Mouse (Mus musculus) MEL (cell line): ENCODE data around the gene Vrk2.

Source experiments
- BHLHE40 ChIP-seq: IDR thresholded peaks from 2 replicates; pipeline ENCODE4 v1.6.1; 2012; ENCODE audit warnings: low read depth, mild to moderate bottlenecking, inconsistent platforms, low read length, improper control_type of control experiment, borderline replicate concordance
- CHD2 ChIP-seq: IDR thresholded peaks from 2 replicates; pipeline ENCODE4 v1.6.1; 2011; ENCODE audit warnings: low read length, improper control_type of control experiment
- CTCF ChIP-seq, 3 experiments: IDR thresholded peaks in 2 of 3; conservative IDR thresholded peaks in 1 of 3; 2 replicates each; pipeline ENCODE4 v1.5.1; 2011 to 2012; ENCODE audit warnings: low read length in 3 of 3, low read depth in 2 of 3, mild to moderate bottlenecking in 2 of 3, improper control_type of control experiment in 1 of 3, inconsistent platforms in 1 of 3, mixed read lengths in 1 of 3, moderate library complexity in 1 of 3; ENCODE audit not compliant: control insufficient read depth in 1 of 3, insufficient read depth in 1 of 3, poor library complexity in 1 of 3, severe bottlenecking in 1 of 3
- ELF1 ChIP-seq: IDR thresholded peaks from 2 replicates; pipeline ENCODE4 v1.6.1; 2014; ENCODE audit warnings: low read depth, mild to moderate bottlenecking, inconsistent platforms, low read length, improper control_type of control experiment, moderate library complexity
- GATA1 ChIP-seq: IDR thresholded peaks from 2 replicates; pipeline ENCODE4 v1.6.1; 2011; ENCODE audit warnings: low read depth, low read length, improper control_type of control experiment
- HCFC1 ChIP-seq: IDR thresholded peaks from 2 replicates; pipeline ENCODE4 v1.6.1; 2012; ENCODE audit warnings: low read depth, mild to moderate bottlenecking, inconsistent platforms, low read length, improper control_type of control experiment, moderate library complexity
- KAT2A ChIP-seq: conservative IDR thresholded peaks from 2 replicates; pipeline ENCODE4 v1.6.1; 2012; ENCODE audit warnings: low read depth, low read length, improper control_type of control experiment, inconsistent platforms
- MAZ ChIP-seq: IDR thresholded peaks from 2 replicates; pipeline ENCODE4 v1.6.1; 2012; ENCODE audit warnings: low read depth, mild to moderate bottlenecking, inconsistent platforms, low read length, improper control_type of control experiment
- MYC ChIP-seq: IDR thresholded peaks from 2 replicates; pipeline ENCODE4 v1.6.1; 2011; ENCODE audit warnings: low read depth, mild to moderate bottlenecking, low read length, improper control_type of control experiment, moderate library complexity
- NELFE ChIP-seq: IDR thresholded peaks from 2 replicates; pipeline ENCODE4 v1.6.1; 2011; ENCODE audit warnings: low read depth, low read length, improper control_type of control experiment
- POLR2A ChIP-seq, 2 experiments: IDR thresholded peaks; 2 replicates each; pipeline ENCODE4 v1.6.1; 2011 to 2012; ENCODE audit warnings: low read length in 2 of 2, mild to moderate bottlenecking in 2 of 2, control low read depth in 1 of 2, improper control_type of control experiment in 1 of 2, low read depth in 1 of 2, moderate library complexity in 1 of 2; ENCODE audit not compliant: control insufficient read depth in 1 of 2, insufficient read depth in 1 of 2, poor library complexity in 1 of 2
- USF1 ChIP-seq: IDR thresholded peaks from 2 replicates; pipeline ENCODE4 v1.6.1; 2014; ENCODE audit warnings: low read depth, mild to moderate bottlenecking, inconsistent platforms, low read length, improper control_type of control experiment, moderate library complexity
- ZNF384 ChIP-seq: IDR thresholded peaks from 2 replicates; pipeline ENCODE4 v1.6.1; 2012; ENCODE audit warnings: low read depth, mild to moderate bottlenecking, inconsistent platforms, low read length, improper control_type of control experiment

GRCm38 (mm10) chr11:26640314-26640785 is 46.6 kb upstream of the Vrk2 start:
- TF ChIP-seq POLR2A (IDR thresholded peaks at IDR 0.05; ENCODE audit: control insufficient read depth in 1 of 2, insufficient read depth in 1 of 2, low read depth in 1 of 2, low read length in 2 of 2, poor library complexity in 1 of 2) (peak in 1 of 2 experiments; percentile 52; a peak in 2 of 4 replicates), KAT2A (no peak), ZNF384 (no peak), NELFE (no peak; the same call in 1 of the 2 replicates), CTCF (IDR thresholded peaks at IDR 0.05 in 2 of 3, conservative IDR thresholded peaks at IDR 0.05 in 1 of 3; ENCODE audit: control insufficient read depth in 1 of 3, insufficient read depth in 1 of 3, low read depth in 2 of 3, low read length in 3 of 3, poor library complexity in 1 of 3, severe bottlenecking in 1 of 3) (no peak), CHD2 (no peak), MAZ (no peak), HCFC1 (no peak), ELF1 (no peak), MYC (peak; percentile 81), USF1 (no peak), GATA1 (no peak), BHLHE40 (no peak)
